Mouse (Mus musculus): ENCODE measurements at regions not wholly inside any gene's neighbourhood (a gene's known extent, or its start where the extent isn't known, plus 50 kb on each side); places are given as distances from the start of the nearest gene placed in this dataset.
"Not testable (repeated sequence)": the region's sequence is repeated elsewhere in the genome, so short reads cannot be mapped to it uniquely, and the experiment has no call there.

DNA sequence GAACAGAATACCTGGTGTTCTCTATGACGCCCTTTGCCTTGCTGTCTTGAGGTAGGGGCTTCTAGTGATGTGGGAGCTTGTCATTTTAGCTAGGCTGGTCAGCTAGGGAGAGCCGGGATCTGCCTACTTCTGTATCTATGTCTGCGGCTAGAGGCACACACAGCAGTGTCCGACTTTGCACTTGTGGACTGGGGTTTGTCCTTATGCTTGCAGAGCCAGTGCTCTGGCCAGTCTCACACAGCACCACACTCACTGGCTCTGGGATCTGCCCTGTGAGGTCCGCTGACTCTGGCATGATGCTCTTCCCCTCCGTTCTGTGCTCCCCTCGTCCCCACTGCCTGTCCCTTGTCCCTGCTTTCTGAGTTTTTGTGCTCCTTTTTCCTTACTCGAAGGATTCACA lies 275.3 kb downstream of the Etnk1 start:
- H3K4me3 ChIP-seq (replicated peaks), result no peak overlapping the region
- no peak overlapping the region for H3K27ac ChIP-seq
- 75% methylated on average over 8 of the region's 8 CpGs for WGBS
- H3K9ac ChIP-seq, result no peak overlapping the region
- no peaks in the 10 kb centered on the region for H3K4me1 ChIP-seq (replicated peaks)
- H3K36me3 ChIP-seq, result no peaks in the 10 kb centered on the region
- H3K4me2 ChIP-seq (replicated peaks), result no peak overlapping the region
- ATAC-seq, result no peak
- no peaks in the 10 kb centered on the region for H3K27me3 ChIP-seq (replicated peaks)
- H3K9me3 ChIP-seq, result no peaks in the 10 kb centered on the region

DNA sequence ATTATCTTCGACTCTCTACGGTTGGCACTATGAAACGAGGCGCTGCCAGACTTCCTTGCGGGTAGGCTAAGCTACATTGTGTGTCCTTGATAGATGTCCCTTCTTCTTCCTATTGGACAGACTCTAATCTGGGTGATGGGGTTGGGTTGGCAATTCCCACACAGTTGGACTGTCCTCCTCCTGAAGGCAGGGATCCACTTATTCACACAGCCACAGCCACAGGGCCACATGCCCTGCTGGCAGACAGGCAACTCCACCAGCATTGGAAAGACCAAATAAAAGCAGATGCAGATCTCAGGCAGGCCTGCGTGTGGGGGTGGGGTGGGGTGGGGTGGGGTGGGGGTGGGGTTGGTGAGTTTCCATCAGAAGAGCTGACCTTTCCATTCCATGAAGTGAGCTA lies 276.4 kb downstream of the Etnk1 start:
- ATAC-seq, result no peak
- Histone ChIP-seq H3K4me1 (replicated peaks) (no peaks in the 10 kb centered on the region), H3K9ac (no peak overlapping the region), H3K36me3 (no peaks in the 10 kb centered on the region), H3K27ac (no peak overlapping the region), H3K4me2 (replicated peaks) (no peak overlapping the region), H3K27me3 (replicated peaks) (no peaks in the 10 kb centered on the region), H3K9me3 (no peaks in the 10 kb centered on the region), H3K4me3 (replicated peaks) (no peak overlapping the region)
- 92% methylated on average over 6 of the region's 6 CpGs for WGBS

DNA sequence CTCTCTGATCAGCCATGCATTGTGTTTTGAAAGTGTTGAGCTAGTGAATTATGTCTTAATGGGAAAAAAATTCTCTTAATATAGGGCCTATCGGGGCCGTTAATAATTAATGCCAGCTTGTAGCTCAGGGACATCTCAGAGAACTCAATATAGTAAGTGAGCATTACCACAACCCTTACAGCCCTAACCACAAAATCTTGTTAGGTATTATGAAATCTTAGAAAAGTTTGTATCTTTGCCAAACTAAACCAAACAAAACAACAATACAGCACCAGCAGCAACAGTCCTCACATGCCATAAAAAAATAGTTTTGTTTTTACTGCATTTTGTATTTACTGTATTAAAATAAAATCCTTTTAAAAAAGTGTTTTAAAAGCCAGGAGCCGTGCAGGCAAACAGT lies 277.8 kb downstream of the Etnk1 start:
- 87% methylated on average over 3 of the region's 3 CpGs for WGBS
- no peak for ATAC-seq
- H3K4me3 ChIP-seq (replicated peaks), result no peak overlapping the region
- H3K9ac ChIP-seq, result no peak overlapping the region
- no peaks in the 10 kb centered on the region for H3K4me1 ChIP-seq (replicated peaks)
- H3K36me3 ChIP-seq, result no peaks in the 10 kb centered on the region
- no peaks in the 10 kb centered on the region for H3K9me3 ChIP-seq
- H3K27ac ChIP-seq, result no peak overlapping the region
- H3K27me3 ChIP-seq (replicated peaks), result no peaks in the 10 kb centered on the region
- no peak overlapping the region for H3K4me2 ChIP-seq (replicated peaks)

DNA sequence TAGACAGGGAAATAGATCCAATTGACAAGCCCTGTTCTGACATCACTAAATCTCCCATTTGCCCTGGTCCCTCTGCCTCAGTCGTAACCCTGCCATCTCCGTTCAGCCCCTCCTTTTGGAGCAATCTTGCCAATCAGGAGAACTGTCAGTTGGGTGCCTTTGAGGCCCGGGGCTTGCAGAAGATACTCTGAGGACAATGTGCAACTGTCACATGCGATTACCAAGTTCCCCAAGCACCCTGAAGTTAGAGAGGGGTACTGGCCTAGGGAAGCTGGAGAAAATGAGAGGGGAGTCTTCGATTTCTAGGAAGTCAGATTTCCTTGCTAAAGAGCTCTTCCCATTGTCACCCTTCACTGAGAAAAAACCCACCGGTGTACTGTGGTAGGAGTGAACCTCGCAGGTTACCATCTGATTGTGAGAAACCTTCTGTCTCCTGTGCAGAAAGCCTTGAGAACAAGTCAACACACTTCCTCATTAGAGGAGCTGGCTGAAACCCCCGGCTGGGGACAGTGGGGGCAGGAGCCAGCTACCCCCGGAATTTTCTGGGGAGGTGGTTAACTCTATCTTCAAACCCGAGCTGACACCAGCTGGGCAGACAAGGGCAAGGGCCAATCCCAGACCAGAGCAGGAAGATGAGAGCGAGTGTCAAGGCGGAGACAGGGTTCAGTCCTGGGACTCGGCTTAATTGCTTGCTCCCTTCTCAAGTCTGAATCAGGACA lies 279.0 kb downstream of the Etnk1 start:
- H3K27me3 ChIP-seq (replicated peaks), result no peaks in the 10 kb centered on the region
- no peaks in the 10 kb centered on the region for H3K36me3 ChIP-seq
- no peak for ATAC-seq
- no peak overlapping the region for H3K9ac ChIP-seq
- WGBS, result 79% methylated on average over 13 of the region's 13 CpGs
- H3K4me2 ChIP-seq (replicated peaks), result no peak overlapping the region
- no peak overlapping the region for H3K27ac ChIP-seq
- H3K4me3 ChIP-seq (replicated peaks), result no peak overlapping the region
- no peaks in the 10 kb centered on the region for H3K4me1 ChIP-seq (replicated peaks)
- no peaks in the 10 kb centered on the region for H3K9me3 ChIP-seq

DNA sequence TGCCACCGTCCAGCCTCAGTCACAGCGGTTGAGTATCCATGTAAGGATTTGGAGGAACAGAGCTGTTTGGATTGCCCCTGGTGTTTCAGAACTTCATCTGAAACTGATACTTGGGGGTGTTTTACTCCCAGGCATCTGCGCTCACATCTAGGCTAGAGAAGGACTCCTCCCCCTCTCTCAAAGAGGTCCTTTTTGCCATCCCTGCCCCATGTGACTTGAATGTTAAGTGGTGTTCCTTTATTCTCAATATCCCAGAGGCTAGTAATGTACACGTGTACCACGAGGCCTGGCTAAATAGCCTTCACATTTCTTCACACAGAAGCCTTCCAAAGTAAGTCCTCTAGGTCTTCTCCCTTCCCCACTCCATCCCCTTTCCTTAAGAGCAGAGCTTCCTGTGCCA lies 280.0 kb downstream of the Etnk1 start:
- ATAC-seq, result no peak
- no peaks in the 10 kb centered on the region for H3K27me3 ChIP-seq (replicated peaks)
- no peaks in the 10 kb centered on the region for H3K4me1 ChIP-seq (replicated peaks)
- no peaks in the 10 kb centered on the region for H3K36me3 ChIP-seq
- H3K27ac ChIP-seq, result no peak overlapping the region
- 85% methylated on average over 5 of the region's 5 CpGs for WGBS
- no peak overlapping the region for H3K9ac ChIP-seq
- H3K4me3 ChIP-seq (replicated peaks), result no peak overlapping the region
- no peak overlapping the region for H3K4me2 ChIP-seq (replicated peaks)
- H3K9me3 ChIP-seq, result no peaks in the 10 kb centered on the region

DNA sequence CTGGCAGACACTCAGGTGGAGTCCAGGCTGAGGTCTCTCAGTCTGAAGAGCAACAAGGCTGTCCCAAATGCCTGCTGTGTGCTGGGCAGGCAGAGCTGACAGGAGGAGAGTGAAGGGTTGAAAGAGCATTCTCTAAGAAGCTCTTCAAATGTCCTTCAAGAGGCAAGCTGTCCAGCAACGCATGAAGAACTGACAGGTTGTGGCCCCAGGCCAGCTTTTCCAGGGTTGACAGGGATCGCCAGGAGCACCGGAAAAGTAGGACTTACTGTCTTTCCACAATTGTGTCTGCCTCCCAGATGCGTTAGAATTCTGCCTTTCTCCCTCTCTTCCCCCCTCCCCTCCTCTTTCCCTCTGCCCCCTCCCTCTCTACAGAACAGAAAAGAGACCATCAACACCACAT lies 282.1 kb downstream of the Etnk1 start:
- no peaks in the 10 kb centered on the region for H3K36me3 ChIP-seq
- 81% methylated on average over 4 of the region's 4 CpGs for WGBS
- no peak for ATAC-seq

DNA sequence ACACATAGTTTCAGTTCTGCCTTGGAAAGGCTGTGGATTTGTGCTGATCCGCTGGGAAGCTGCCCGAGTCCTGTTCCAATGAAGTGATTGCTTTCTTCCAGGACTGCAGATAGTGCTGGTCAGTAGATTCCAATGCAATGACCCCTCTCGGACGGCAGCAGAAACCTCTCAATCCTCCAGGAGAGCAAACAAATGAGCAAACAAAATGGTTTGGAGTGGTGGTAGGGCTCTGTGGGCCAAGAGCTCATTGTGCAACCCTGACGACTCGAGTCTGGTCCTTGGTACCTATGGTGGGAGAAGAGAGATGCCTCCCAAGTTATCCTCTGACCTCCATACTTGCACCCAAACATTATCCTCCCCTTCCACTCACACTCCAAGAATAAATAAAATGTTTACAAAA lies 284.8 kb downstream of the Etnk1 start:
- H3K4me2 ChIP-seq (replicated peaks), result no peak overlapping the region

More for the DNA sequence above, 282.1 kb downstream of the Etnk1 start:
- H3K27me3 ChIP-seq (replicated peaks), result no peaks in the 10 kb centered on the region
- no peak overlapping the region for H3K4me3 ChIP-seq (replicated peaks)
- no peak overlapping the region for H3K27ac ChIP-seq
- H3K4me2 ChIP-seq (replicated peaks), result no peak overlapping the region
- H3K4me1 ChIP-seq (replicated peaks), result no peaks in the 10 kb centered on the region
- H3K9ac ChIP-seq, result no peak overlapping the region
- no peaks in the 10 kb centered on the region for H3K9me3 ChIP-seq

DNA sequence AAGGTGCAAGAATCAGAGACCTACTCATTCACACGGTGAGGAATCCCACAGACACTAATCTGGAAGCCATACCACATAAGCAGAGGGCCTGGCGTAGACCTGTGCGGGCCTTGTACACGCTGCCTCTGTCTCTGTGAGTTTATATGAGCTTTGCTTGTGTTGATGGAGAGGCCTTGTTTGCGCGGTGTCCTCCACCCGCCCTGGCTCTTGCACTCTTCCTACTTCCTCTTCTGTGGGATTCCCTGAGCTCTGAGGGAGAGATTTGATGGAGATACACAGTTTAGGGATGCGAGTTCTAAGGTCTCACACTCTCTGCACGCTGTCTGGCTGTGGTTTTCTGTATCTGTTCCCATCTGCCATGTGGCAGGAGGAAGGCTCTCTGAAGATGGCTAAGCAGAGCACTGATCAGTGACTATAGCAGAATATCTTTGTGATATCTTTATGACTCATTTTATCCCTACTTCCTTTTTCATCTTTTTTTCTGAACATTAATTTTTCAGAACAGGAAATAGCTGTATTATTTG lies 287.7 kb downstream of the Etnk1 start:
- Histone ChIP-seq H3K27me3 (replicated peaks) (no peaks in the 10 kb centered on the region), H3K4me1 (replicated peaks) (no peaks in the 10 kb centered on the region), H3K36me3 (no peaks in the 10 kb centered on the region), H3K27ac (no peak overlapping the region), H3K9me3 (no peaks in the 10 kb centered on the region), H3K4me2 (replicated peaks) (no peak overlapping the region), H3K9ac (no peak overlapping the region), H3K4me3 (replicated peaks) (no peak overlapping the region)
- no peak for ATAC-seq
- 90% methylated on average over 9 of the region's 9 CpGs for WGBS

More for the DNA sequence above, 284.8 kb downstream of the Etnk1 start:
- H3K27me3 ChIP-seq (replicated peaks), result no peaks in the 10 kb centered on the region
- no peaks in the 10 kb centered on the region for H3K9me3 ChIP-seq
- no peaks in the 10 kb centered on the region for H3K4me1 ChIP-seq (replicated peaks)
- no peaks in the 10 kb centered on the region for H3K36me3 ChIP-seq
- ATAC-seq, result no peak
- no peak overlapping the region for H3K4me3 ChIP-seq (replicated peaks)
- 75% methylated on average over 6 of the region's 6 CpGs for WGBS
- H3K9ac ChIP-seq, result no peak overlapping the region
- H3K27ac ChIP-seq, result no peak overlapping the region

DNA sequence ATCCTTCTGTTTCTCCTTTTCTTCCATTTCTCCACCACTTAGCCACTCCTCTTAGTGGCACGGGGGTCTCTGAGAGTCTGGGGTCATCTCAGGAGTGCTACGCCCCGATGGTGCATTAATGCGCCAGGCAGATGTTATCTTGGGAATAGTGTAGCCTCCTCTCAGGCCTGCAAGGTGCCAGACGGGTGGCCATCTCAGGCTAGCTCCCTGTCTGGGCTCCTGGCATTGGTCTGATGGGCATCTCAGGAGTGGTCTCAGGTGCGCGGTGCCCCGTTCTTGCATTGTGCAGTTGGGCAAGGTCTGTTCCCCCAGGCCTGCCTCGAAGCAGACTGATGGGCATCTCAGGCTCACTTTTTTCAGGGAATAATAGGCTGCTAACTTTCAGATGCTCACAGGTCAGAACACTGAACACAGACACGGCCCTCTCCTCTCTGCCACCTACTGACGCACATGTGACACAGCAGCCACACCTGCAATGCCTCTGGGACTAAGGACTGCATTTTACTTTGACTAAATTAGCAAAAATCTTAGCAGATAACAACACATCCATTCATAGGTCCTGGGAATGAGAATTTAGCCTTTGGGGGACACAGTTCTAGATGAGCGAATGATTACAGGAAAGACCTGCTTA lies 298.0 kb downstream of the Etnk1 start:
- Histone ChIP-seq H3K4me1 (replicated peaks) (no peaks in the 10 kb centered on the region), H3K9me3 (no peaks in the 10 kb centered on the region), H3K4me3 (replicated peaks) (no peak overlapping the region), H3K9ac (no peak overlapping the region), H3K4me2 (replicated peaks) (no peak overlapping the region), H3K36me3 (no peaks in the 10 kb centered on the region), H3K27ac (no peak overlapping the region), H3K27me3 (replicated peaks) (no peaks in the 10 kb centered on the region)
- WGBS, result 73% methylated on average over 12 of the region's 12 CpGs
- no peak for ATAC-seq

DNA sequence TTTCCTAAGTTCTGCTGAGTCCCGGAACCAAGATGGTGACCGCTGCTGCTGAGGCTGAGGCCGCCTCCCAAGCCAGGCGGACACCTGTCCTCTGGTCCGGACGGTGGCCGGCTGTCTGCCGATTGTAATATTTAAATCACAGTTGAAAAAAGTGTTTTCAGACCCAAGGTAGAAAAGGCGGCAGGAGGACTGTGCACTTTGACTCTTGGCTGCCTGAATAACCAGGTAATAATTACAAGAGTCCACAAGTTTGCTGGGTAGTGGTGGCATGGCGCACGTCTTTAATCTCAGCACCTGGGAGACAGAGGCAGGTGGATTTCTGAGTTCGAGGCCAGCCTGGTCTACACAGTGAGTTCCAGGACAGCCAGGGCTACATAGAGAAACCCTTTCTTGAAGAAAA lies 305.7 kb downstream of the Etnk1 start:
- not testable (repeated sequence) for H3K36me3 ChIP-seq; H3K4me2 ChIP-seq (replicated peaks); H3K4me3 ChIP-seq (replicated peaks); H3K4me1 ChIP-seq (replicated peaks); ATAC-seq; H3K9me3 ChIP-seq; H3K27ac ChIP-seq; H3K27me3 ChIP-seq (replicated peaks); H3K9ac ChIP-seq
- 93% methylated on average over 12 of the region's 12 CpGs for WGBS

DNA sequence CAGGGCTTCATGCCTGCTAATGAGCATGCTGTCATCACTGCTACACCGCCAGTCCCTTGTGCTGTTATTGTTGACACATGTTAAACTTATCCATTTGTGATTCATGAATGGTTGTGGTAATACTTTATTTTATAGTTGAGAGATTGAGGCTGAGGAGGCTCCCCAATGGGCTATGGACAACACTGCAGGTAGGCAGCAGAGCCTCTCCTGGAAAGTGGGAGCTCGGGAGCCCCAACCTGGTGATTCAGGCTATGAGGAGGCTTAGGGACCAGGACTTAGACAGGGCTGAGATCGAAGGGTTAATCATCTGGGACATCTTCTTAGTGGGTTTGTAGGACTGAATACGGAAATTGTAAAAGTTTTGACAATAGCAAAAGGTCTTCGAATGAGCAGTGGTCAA lies 307.4 kb downstream of the Etnk1 start:
- Histone ChIP-seq H3K27me3 (replicated peaks) (no peaks in the 10 kb centered on the region), H3K9me3 (no peaks in the 10 kb centered on the region), H3K4me3 (replicated peaks) (no peak overlapping the region), H3K4me1 (replicated peaks) (no peaks in the 10 kb centered on the region), H3K9ac (no peak overlapping the region), H3K27ac (no peak overlapping the region), H3K36me3 (no peaks in the 10 kb centered on the region), H3K4me2 (replicated peaks) (no peak overlapping the region)
- ATAC-seq, result no peak
- WGBS, result 85% methylated on average over 5 of the region's 5 CpGs

DNA sequence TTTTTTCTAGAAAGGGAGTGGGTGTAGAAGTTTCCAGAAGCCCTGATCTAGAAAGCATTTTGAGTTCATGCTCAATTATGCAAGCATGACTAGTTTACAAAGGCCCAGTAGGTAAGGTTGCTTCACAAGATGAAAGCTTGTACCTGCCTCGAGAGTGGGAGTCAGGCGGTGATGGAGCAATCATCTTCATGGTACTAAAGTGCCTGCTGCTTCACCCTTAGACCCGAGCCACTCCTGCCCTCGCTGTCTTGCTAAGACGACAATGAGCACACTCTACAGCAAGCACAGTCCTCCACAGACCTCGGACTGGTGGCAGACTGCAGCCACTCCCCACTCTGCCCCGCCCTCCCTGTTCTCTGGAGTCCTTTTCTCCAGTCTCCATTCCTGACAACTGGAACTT lies 308.3 kb downstream of the Etnk1 start:
- Histone ChIP-seq H3K27ac (no peak overlapping the region), H3K27me3 (replicated peaks) (no peaks in the 10 kb centered on the region), H3K4me3 (replicated peaks) (no peak overlapping the region), H3K4me2 (replicated peaks) (no peak overlapping the region), H3K36me3 (no peaks in the 10 kb centered on the region), H3K4me1 (replicated peaks) (no peaks in the 10 kb centered on the region), H3K9me3 (no peaks in the 10 kb centered on the region), H3K9ac (no peak overlapping the region)
- ATAC-seq, result no peak
- 68% methylated on average over 7 of the region's 7 CpGs for WGBS

DNA sequence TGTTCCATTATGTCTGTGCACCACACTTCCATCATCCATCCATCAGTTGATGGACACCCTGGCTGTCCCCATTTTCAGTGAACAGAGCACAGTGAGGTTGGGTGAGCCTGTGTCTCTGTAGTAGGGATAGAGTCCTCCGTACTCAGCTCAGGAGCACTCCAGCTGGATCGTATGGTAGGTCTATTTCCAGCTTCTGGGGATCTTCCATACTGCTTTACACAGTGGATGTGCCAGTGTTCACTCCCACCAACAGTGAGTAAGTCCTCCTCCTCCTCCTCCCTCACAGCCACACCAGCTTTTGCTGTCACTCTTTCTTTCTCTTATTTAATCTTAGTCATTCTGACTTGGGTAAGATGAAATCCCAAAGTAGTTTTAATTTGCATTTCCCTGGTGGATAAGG lies 310.4 kb downstream of the Etnk1 start:
- Histone ChIP-seq H3K4me3 (replicated peaks) (no peak overlapping the region), H3K27ac (no peak overlapping the region), H3K4me1 (replicated peaks) (no peaks in the 10 kb centered on the region), H3K36me3 (no peaks in the 10 kb centered on the region), H3K4me2 (replicated peaks) (no peak overlapping the region), H3K9me3 (no peaks in the 10 kb centered on the region), H3K9ac (no peak overlapping the region), H3K27me3 (replicated peaks) (no peaks in the 10 kb centered on the region)
- WGBS, result 94% methylated on average over 2 of the region's 2 CpGs
- no peak for ATAC-seq

Measured in intestine, embryonic 15.5 days (tissue).